Mouse (Mus musculus) brain, adult 10 weeks (tissue): ENCODE measurements around the gene Bcl7b. TPM values are rescaled to one million over a fixed set of nuclear protein-coding genes. Genes with fewer than 3 reads are reported as not detected.

ENCODE experiments used
- polyA plus RNA-seq: library from polyadenylated mRNA; stranded (reverse); fragments of 350-450 nt; fragmentation: Illumina TruSeq; extraction: RNeasy Lipid Tissue Mini Kit (QIAGEN cat#74804); gene quantifications from one replicate; pipeline ENCODE4 v1.2.3, GENCODE M21; 2015; ENCODE audit warnings: low read depth, low replicate concordance

Bcl7b gene
- polyA plus RNA-seq: 59.0 TPM

GRCm38 (mm10) chr5:135168063-135169062, at the start of gene Bcl7b:
TSS of gene Bcl7b (plus strand) at chr5:135168283.

GRCm38 (mm10) chr5:135149053-135149819, 18.8 kb upstream of the Bcl7b start, which contains the start of gene Tbl2:
TSS of gene Tbl2 (plus strand) at chr5:135149657.

GRCm38 (mm10) chr5:135186621-135187348, 18.7 kb downstream of the Bcl7b start, which contains the start of gene Baz1b:
TSS of gene Baz1b (plus strand) at chr5:135187264.

Other genes with a start within 250 kb of the Bcl7b start
- 6.7 TPM for gene Mettl27, start 235.9 kb upstream of the Bcl7b start, polyA plus RNA-seq
- gene Cldn4, start 221.3 kb upstream of the Bcl7b start, polyA plus RNA-seq: not detected
- 0.37 TPM for gene Cldn3, start 182.1 kb upstream of the Bcl7b start, polyA plus RNA-seq
- 49.6 TPM for gene Abhd11, start 159.1 kb upstream of the Bcl7b start, polyA plus RNA-seq
- gene Stx1a, start 144.8 kb upstream of the Bcl7b start, polyA plus RNA-seq: 262 TPM
- 37.6 TPM for gene Dnajc30, start 104.1 kb upstream of the Bcl7b start, polyA plus RNA-seq
- gene Bud23, start 103.3 kb upstream of the Bcl7b start, polyA plus RNA-seq: 58.5 TPM
- 19.8 TPM for gene Vps37d, start 90.0 kb upstream of the Bcl7b start, polyA plus RNA-seq
- gene Mlxipl, start 78.4 kb upstream of the Bcl7b start, polyA plus RNA-seq: 2.6 TPM
- gene Tbl2, start 18.6 kb upstream of the Bcl7b start, polyA plus RNA-seq: 13.0 TPM
- 47.8 TPM for gene Baz1b, start 19.0 kb downstream of the Bcl7b start, polyA plus RNA-seq
- 4.9 TPM for gene Fzd9, start 82.9 kb downstream of the Bcl7b start, polyA plus RNA-seq
- not detected for gene Fkbp6, start 181.8 kb downstream of the Bcl7b start, polyA plus RNA-seq
- gene Trim50, start 185.0 kb downstream of the Bcl7b start, polyA plus RNA-seq: not detected
- 15.1 TPM for gene Nsun5, start 201.7 kb downstream of the Bcl7b start, polyA plus RNA-seq
- 28.4 TPM for gene Pom121, start 226.3 kb downstream of the Bcl7b start, polyA plus RNA-seq